Mouse (Mus musculus): ENCODE measurements around the gene Iqgap3.

DNA sequence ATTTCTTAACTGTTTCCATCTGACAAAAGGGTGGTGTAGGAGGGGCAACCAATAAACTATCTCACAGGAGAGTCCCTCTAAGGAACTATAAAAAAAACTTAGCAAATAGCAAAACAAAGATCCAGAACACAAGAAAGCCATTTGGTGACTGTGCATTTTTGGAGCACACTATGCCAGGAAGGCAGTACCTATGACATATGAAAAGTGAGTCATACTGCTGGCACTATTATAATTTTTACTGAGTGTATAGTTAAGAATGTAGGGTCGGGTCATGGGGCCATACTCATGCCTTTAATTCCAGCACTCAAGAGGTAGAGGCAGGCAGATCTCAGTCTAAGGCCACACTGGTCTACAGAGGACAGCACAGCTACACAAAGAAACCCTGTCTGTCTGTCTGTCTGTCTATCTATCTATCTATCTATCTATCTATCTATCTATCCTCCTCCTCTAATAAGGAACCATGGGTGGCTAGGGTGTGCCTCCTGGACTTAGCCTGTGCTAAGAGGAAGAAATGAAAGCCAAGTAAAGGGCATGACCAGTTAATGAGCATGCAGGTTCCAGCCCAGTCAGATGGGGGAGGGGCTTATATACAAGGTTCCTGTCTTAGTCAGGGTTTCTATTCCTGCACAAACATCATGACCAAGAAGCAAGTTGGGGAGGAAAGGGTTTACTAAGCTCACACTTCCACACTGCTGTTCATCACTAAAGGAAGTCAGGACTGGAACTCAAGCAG, 46.0 kb upstream of the Iqgap3 start:
- TF ChIP-seq POLR2A (IDR thresholded peaks at IDR 0.05; ENCODE audit: borderline replicate concordance, insufficient read depth, low read length) (no peak), CTCF (IDR thresholded peaks at IDR 0.05; ENCODE audit: borderline replicate concordance, insufficient read depth, low read depth, low read length) (no peak)

All from cerebellum, adult 2 months (tissue).